Mouse (Mus musculus) erythroblast, embryonic 14.5 days (primary cell): ENCODE results near the gene Mamdc4.

Source experiments
- GATA1 ChIP-seq: IDR thresholded peaks from 2 replicates; pipeline ENCODE4 v1.6.1; 2012; ENCODE audit warnings: low read length, inconsistent platforms, mixed read lengths
- TAL1 ChIP-seq: IDR thresholded peaks from 3 replicates; pipeline ENCODE4 v1.6.1; 2012; ENCODE audit warnings: low read length, inconsistent platforms, mixed read lengths

DNA sequence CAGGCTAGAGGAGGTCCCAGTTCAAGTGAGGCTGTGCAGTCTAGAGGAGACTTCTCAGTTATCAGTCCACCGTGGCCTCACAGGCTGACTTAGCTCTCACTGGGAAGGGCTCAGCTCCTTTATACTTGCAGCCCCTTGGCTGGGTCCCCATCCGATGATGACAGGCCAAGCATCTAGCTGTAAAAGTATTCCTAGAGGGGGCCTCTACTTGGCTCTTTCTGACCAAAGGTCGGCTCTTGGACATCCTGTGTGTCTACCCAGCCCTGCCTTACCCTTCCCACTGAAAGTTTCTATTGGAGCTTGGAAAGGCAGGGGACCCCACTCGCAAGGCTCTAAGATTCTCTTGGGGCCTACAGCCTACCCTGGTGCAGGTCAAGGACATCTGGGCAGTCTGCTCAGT lies 3.4 kb downstream of the Mamdc4 start:
- TF ChIP-seq GATA1 (no peak), TAL1 (no peak)
